ENCODE assay signal across 22 mouse cellular contexts in the genomic region with DNA sequence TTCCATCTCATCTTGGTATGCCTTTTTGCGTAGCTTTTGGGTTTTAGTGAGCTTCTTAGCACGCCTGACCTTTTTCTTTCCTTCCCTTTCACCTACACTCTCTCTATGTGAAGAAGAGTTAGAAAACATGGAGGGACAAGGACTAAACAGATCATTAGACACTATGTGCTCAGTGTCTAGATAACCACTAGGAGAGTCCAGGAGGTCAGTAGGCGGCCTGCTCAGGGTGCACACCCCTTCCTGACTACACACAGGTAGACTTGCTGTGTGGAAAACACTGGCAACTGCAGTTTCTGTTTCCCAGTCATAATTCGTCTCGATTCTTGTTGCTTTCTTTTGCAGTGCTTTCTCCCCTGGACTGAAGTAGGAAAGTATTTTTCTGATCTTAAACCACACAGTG.
DNase-seq lines count a peak whose midpoint lies in the region; ATAC-seq and TF ChIP-seq lines count a peak whose summit lies in the region.
"Had no signal": no experiment of that assay in that cellular context is flagged by ENCODE, and none has a peak within 500 bp of the region (broad histone marks: within the 10 kb centered on the region; RNA-seq: fewer than 3 reads in every experiment).

No protein-coding gene starts in this region.

- no peaks in the 10 kb centered on the region for H3K9me3 ChIP-seq in liver, embryonic 12.5 days (replicated peaks)
- H3K9me3 ChIP-seq in liver, postnatal 0 days (ENCODE audit: low read length) = no peaks in the 10 kb centered on the region
- H3K9me3 ChIP-seq in liver, embryonic 11.5 days (ENCODE audit: control insufficient read depth, low read length) = no peaks in the 10 kb centered on the region
- H3K9me3 ChIP-seq: embryonic facial prominence, embryonic 13.5 days; embryonic facial prominence, embryonic 15.5 days; forebrain, embryonic 10.5 days; forebrain, embryonic 12.5 days had no signal

- H3K9ac ChIP-seq in liver, adult 2 months (ENCODE audit: low read depth, low read length) = no peak overlapping the region
- no peak overlapping the region for H3K9ac ChIP-seq in liver, embryonic 12.5 days
- H3K9ac ChIP-seq in liver, postnatal 0 days (replicated peaks) = no peak overlapping the region
- no peak overlapping the region for H3K9ac ChIP-seq in liver, embryonic 11.5 days (ENCODE audit: low read depth, low read length)
- H3K9ac ChIP-seq: embryonic facial prominence, embryonic 13.5 days; embryonic facial prominence, embryonic 15.5 days; forebrain, embryonic 12.5 days had no signal

- no peak for TF ChIP-seq EP300 in liver, postnatal 0 days (IDR thresholded peaks at IDR 0.05; ENCODE audit: low read depth)

- DNase-seq in liver, adult 2 months (ENCODE audit: extremely low read depth, low read depth, low spot score) = peak; percentile 54
- peak; percentile 19 for DNase-seq in liver, postnatal 0 days
- no peak for DNase-seq in liver, embryonic 11.5 days (ENCODE audit: low spot score)
- DNase-seq in gastrocnemius, adult 8-10 months (ENCODE audit: low spot score in 2 of 2) = no peak
- DNase-seq: adrenal gland, adult 2 months; adrenal gland, postnatal 10 days; adrenal gland, postnatal 25 days; cerebellum, adult 11 months; cerebellum, adult 18-20 months; cerebellum, adult 8-10 months; cerebellum, adult 9-11 months; cerebellum, postnatal 14 days; cerebellum, postnatal 36 days; embryo, embryonic 11 days had no signal

- H3K36me3 ChIP-seq in liver, adult 2 months (ENCODE audit: control insufficient read depth, insufficient read depth, low read length) = peaks cover 1% of the 10 kb centered on the region; the same call in 1 of the 2 replicates
- peaks cover 10% of the 10 kb centered on the region; the same call in 1 of the 2 replicates for H3K36me3 ChIP-seq in liver, embryonic 12.5 days
- no peaks in the 10 kb centered on the region for H3K36me3 ChIP-seq in liver, postnatal 0 days (replicated peaks; ENCODE audit: insufficient read depth, low read length)
- no peaks in the 10 kb centered on the region for H3K36me3 ChIP-seq in liver, embryonic 11.5 days (ENCODE audit: control insufficient read depth, insufficient read depth, low read length)
- H3K36me3 ChIP-seq: embryonic facial prominence, embryonic 15.5 days; forebrain, embryonic 10.5 days; forebrain, embryonic 12.5 days had no signal

- no peak overlapping the region for H3K4me2 ChIP-seq in liver, embryonic 12.5 days
- no peak overlapping the region for H3K4me2 ChIP-seq in liver, postnatal 0 days (ENCODE audit: low read depth, low read length)
- H3K4me2 ChIP-seq in liver, embryonic 11.5 days = no peak overlapping the region
- H3K4me2 ChIP-seq: embryonic facial prominence, embryonic 13.5 days; embryonic facial prominence, embryonic 15.5 days; forebrain, embryonic 12.5 days had no signal

- H3K79me2 ChIP-seq in liver, adult 2 months (ENCODE audit: control insufficient read depth, insufficient read depth, low read length) = no peaks in the 10 kb centered on the region

- H3K4me1 ChIP-seq in liver, adult 2 months (ENCODE audit: control insufficient read depth, insufficient read depth, low read length) = no peaks in the 10 kb centered on the region
- H3K4me1 ChIP-seq in liver, embryonic 12.5 days = no peaks in the 10 kb centered on the region
- no peaks in the 10 kb centered on the region for H3K4me1 ChIP-seq in liver, postnatal 0 days (ENCODE audit: insufficient read depth)
- no peaks in the 10 kb centered on the region for H3K4me1 ChIP-seq in liver, embryonic 11.5 days (replicated peaks; ENCODE audit: control insufficient read depth, insufficient read depth, low read length)
- H3K4me1 ChIP-seq: embryonic facial prominence, embryonic 13.5 days; embryonic facial prominence, embryonic 15.5 days; forebrain, embryonic 10.5 days; forebrain, embryonic 12.5 days had no signal

- no peak overlapping the region for H3K27ac ChIP-seq in liver, adult 2 months (replicated peaks; ENCODE audit: insufficient read depth, low read depth, low read length)
- no peak overlapping the region for H3K27ac ChIP-seq in liver, embryonic 12.5 days
- H3K27ac ChIP-seq in liver, postnatal 0 days (ENCODE audit: low read depth) = peak overlapping the region; percentile 76; the same call in 1 of the 2 replicates
- H3K27ac ChIP-seq in liver, embryonic 11.5 days (ENCODE audit: low read depth, low read length) = no peak overlapping the region
- H3K27ac ChIP-seq: embryonic facial prominence, embryonic 13.5 days; embryonic facial prominence, embryonic 15.5 days; forebrain, embryonic 10.5 days; forebrain, embryonic 12.5 days had no signal

- 59% methylated on average over 5 of the region's 5 CpGs for WGBS in liver, adult 2 months
- 78% methylated on average over 5 of the region's 5 CpGs for WGBS in liver, embryonic 12.5 days (ENCODE audit: insufficient replicate concordance)
- WGBS in liver, postnatal 0 days (ENCODE audit: insufficient replicate concordance) = 75% methylated on average over 5 of the region's 5 CpGs
- 82% methylated on average over 5 of the region's 5 CpGs for WGBS in liver, embryonic 11.5 days

- TF ChIP-seq POLR2A in liver, adult 2 months (IDR thresholded peaks at IDR 0.05; ENCODE audit: extremely low read depth, insufficient read depth, low read length) = no peak

- H3K4me3 ChIP-seq in liver, adult 2 months (ENCODE audit: insufficient read depth, low read depth, low read length) = no peak overlapping the region
- H3K4me3 ChIP-seq in liver, embryonic 12.5 days = no peak overlapping the region
- no peak overlapping the region for H3K4me3 ChIP-seq in liver, postnatal 0 days (ENCODE audit: low read depth, low read length)
- H3K4me3 ChIP-seq in liver, embryonic 11.5 days (ENCODE audit: low read depth, low read length) = no peak overlapping the region
- H3K4me3 ChIP-seq: embryonic facial prominence, embryonic 13.5 days; embryonic facial prominence, embryonic 15.5 days; erythroblast, embryonic 14.5 days; forebrain, embryonic 10.5 days; forebrain, embryonic 12.5 days had no signal

- TF ChIP-seq CTCF in liver, adult 2 months (IDR thresholded peaks at IDR 0.05; ENCODE audit: low read depth, low read length) = no peak
- TF ChIP-seq CTCF in liver, postnatal 0 days (IDR thresholded peaks at IDR 0.05; ENCODE audit: low read depth) = peak; percentile 14; the same call in 1 of the 2 replicates

- ATAC-seq in liver, embryonic 12.5 days = no peak
- ATAC-seq in liver, postnatal 0 days = peak; percentile 98
- ATAC-seq in liver, embryonic 11.5 days (replicated peaks; ENCODE audit: low FRiP score) = no peak
- ATAC-seq: forebrain, embryonic 14.5 days; forebrain, embryonic 16.5 days had no signal

- no peaks in the 10 kb centered on the region for H3K27me3 ChIP-seq in liver, adult 2 months (ENCODE audit: control insufficient read depth, insufficient read depth, low read length)
- H3K27me3 ChIP-seq in liver, embryonic 12.5 days (replicated peaks) = no peaks in the 10 kb centered on the region
- no peaks in the 10 kb centered on the region for H3K27me3 ChIP-seq in liver, postnatal 0 days (ENCODE audit: insufficient read depth, low read length)
- no peaks in the 10 kb centered on the region for H3K27me3 ChIP-seq in liver, embryonic 11.5 days (replicated peaks; ENCODE audit: control insufficient read depth, insufficient read depth, low read length)
- H3K27me3 ChIP-seq: embryonic facial prominence, embryonic 13.5 days; embryonic facial prominence, embryonic 15.5 days; forebrain, embryonic 12.5 days had no signal

Comparison
In these comparisons a context has a peak if more than half of its experiments do, and no peak if none do; other contexts are left out.
1. DNase-seq: peak in liver, adult 2 months (single experiment) and liver, postnatal 0 days (single experiment); none in liver, embryonic 11.5 days (single experiment) and gastrocnemius, adult 8-10 months (0 of 2).